ENCODE assay signal across 9 mouse cellular contexts in genomic region chr15:78181701-78182405, GRCm38 (mm10). TPM values are rescaled to one million over a fixed set of nuclear protein-coding genes. Genes with fewer than 3 reads are reported as not detected.
DNase-seq lines count a peak whose midpoint lies in the region; ATAC-seq lines count a peak whose summit lies in the region.
"Had no signal": no experiment of that assay in that cellular context is flagged by ENCODE, and none has a peak within 500 bp of the region (broad histone marks: within the 10 kb centered on the region; RNA-seq: fewer than 3 reads in every experiment).

No protein-coding gene starts in this region.

- H3K4me2 ChIP-seq in lung, embryonic 16.5 days (ENCODE audit: low read depth, low read length): no peak overlapping the region
- peak overlapping the region; percentile 16 for H3K4me2 ChIP-seq in hindbrain, embryonic 16.5 days (ENCODE audit: low read length)
- no peak overlapping the region for H3K4me2 ChIP-seq in liver, embryonic 12.5 days

- peaks cover 17% of the 10 kb centered on the region for H3K4me1 ChIP-seq in lung, embryonic 16.5 days (replicated peaks; ENCODE audit: control insufficient read depth, insufficient read depth, low read length)
- peaks cover 24% of the 10 kb centered on the region for H3K4me1 ChIP-seq in forebrain, embryonic 10.5 days
- peaks cover 21% of the 10 kb centered on the region for H3K4me1 ChIP-seq in hindbrain, embryonic 16.5 days (ENCODE audit: control insufficient read depth, insufficient read depth, low read depth, low read length)
- H3K4me1 ChIP-seq in liver, embryonic 12.5 days: no peaks in the 10 kb centered on the region

- H3K27me3 ChIP-seq in lung, embryonic 16.5 days (ENCODE audit: control insufficient read depth, insufficient read depth, low read depth, low read length): no peaks in the 10 kb centered on the region
- H3K27me3 ChIP-seq in forebrain, embryonic 10.5 days (ENCODE audit: poor library complexity, severe bottlenecking): peaks cover 23% of the 10 kb centered on the region
- H3K27me3 ChIP-seq in hindbrain, embryonic 16.5 days (replicated peaks; ENCODE audit: control insufficient read depth, insufficient read depth, low read length): no peaks in the 10 kb centered on the region
- peaks cover 51% of the 10 kb centered on the region for H3K27me3 ChIP-seq in liver, embryonic 12.5 days (replicated peaks)

- no peak overlapping the region for H3K4me3 ChIP-seq in lung, embryonic 16.5 days (ENCODE audit: low read length)
- H3K4me3 ChIP-seq in forebrain, embryonic 10.5 days: no peak overlapping the region
- H3K4me3 ChIP-seq in hindbrain, embryonic 16.5 days (ENCODE audit: low read length): no peak overlapping the region
- no peak overlapping the region for H3K4me3 ChIP-seq in liver, embryonic 12.5 days

- no peak overlapping the region for H3K9ac ChIP-seq in lung, embryonic 16.5 days (ENCODE audit: low read length)
- H3K9ac ChIP-seq in hindbrain, embryonic 16.5 days (ENCODE audit: low read depth, low read length): peak overlapping the region; percentile 2; the same call in 1 of the 2 replicates
- no peak overlapping the region for H3K9ac ChIP-seq in liver, embryonic 12.5 days

- no peaks in the 10 kb centered on the region for H3K36me3 ChIP-seq in lung, embryonic 16.5 days (ENCODE audit: control insufficient read depth, insufficient read depth, low read length)
- no peaks in the 10 kb centered on the region for H3K36me3 ChIP-seq in forebrain, embryonic 10.5 days (replicated peaks)
- H3K36me3 ChIP-seq in hindbrain, embryonic 16.5 days (ENCODE audit: control insufficient read depth, insufficient read depth, low read length): no peaks in the 10 kb centered on the region
- no peaks in the 10 kb centered on the region for H3K36me3 ChIP-seq in liver, embryonic 12.5 days

- DNase-seq in lung, adult 18-20 months: no peak
- no peak for DNase-seq in forebrain, embryonic 10.5 days (ENCODE audit: extremely low spot score, low spot score)
- peak; percentile 90 to 91 for DNase-seq in right cerebral cortex, postnatal 10 days (ENCODE audit: low spot score in 2 of 2)
- DNase-seq: kidney, postnatal 10 days had no signal

- H3K27ac ChIP-seq in lung, embryonic 16.5 days (ENCODE audit: low read length): peak overlapping the region; percentile 39; the same call in 1 of the 2 replicates
- 0 out of 2 replicates have a peak overlapping the region, but pooled peaks have one; percentile 22 for H3K27ac ChIP-seq in forebrain, embryonic 10.5 days
- peak overlapping the region; percentile 70 for H3K27ac ChIP-seq in hindbrain, embryonic 16.5 days (ENCODE audit: low read depth, low read length)
- no peak overlapping the region for H3K27ac ChIP-seq in liver, embryonic 12.5 days

- WGBS in lung, embryonic 16.5 days: 20% methylated on average over 8 of the region's 8 CpGs
- WGBS in forebrain, embryonic 10.5 days: 52% methylated on average over 8 of the region's 8 CpGs
- WGBS in hindbrain, embryonic 16.5 days: 21% methylated on average over 8 of the region's 8 CpGs
- WGBS in liver, embryonic 12.5 days (ENCODE audit: insufficient replicate concordance): 42% methylated on average over 8 of the region's 8 CpGs

- H3K9me3 ChIP-seq in lung, embryonic 16.5 days (ENCODE audit: control insufficient read depth, low read length): no peaks in the 10 kb centered on the region
- no peaks in the 10 kb centered on the region for H3K9me3 ChIP-seq in forebrain, embryonic 10.5 days
- H3K9me3 ChIP-seq in hindbrain, embryonic 16.5 days (ENCODE audit: control insufficient read depth, low read length): no peaks in the 10 kb centered on the region
- H3K9me3 ChIP-seq in liver, embryonic 12.5 days (replicated peaks): no peaks in the 10 kb centered on the region

- ATAC-seq in lung, embryonic 16.5 days (ENCODE audit: low read depth): no peak
- ATAC-seq in hindbrain, embryonic 16.5 days: peak; percentile 68
- no peak for ATAC-seq in inflammation-experienced regulatory T-cells, adult 6 months
- no peak for ATAC-seq in liver, embryonic 12.5 days

RNA-seq across cellular contexts. Expression of gene Ift27, which starts 7.9 kb away (rescaled TPM):
- polyA plus RNA-seq in lung, embryonic 16.5 days (2015; fragmentation: Nextera tagmentation; extraction: Ambion mirVana): 89.4 and 90.1 TPM in 2 replicates
- 158 and 162 TPM in 2 replicates for polyA plus RNA-seq in forebrain, embryonic 10.5 days (2016; fragmentation: Nextera tagmentation; extraction: Ambion mirVana)
- 108 and 111 TPM in 2 replicates for polyA plus RNA-seq in hindbrain, embryonic 16.5 days (2015; fragmentation: Nextera tagmentation; extraction: Ambion mirVana)
- 10 to 100 TPM; 60.2 to 65.9 (median 62.0) TPM for polyA plus RNA-seq in inflammation-experienced regulatory T-cells, adult 6 months (2017; shearing (Covaris generic))
- polyA plus RNA-seq in liver, embryonic 12.5 days (2016; fragmentation: Nextera tagmentation; extraction: Ambion mirVana): 45.1 and 46.9 TPM in 2 replicates

RNA-seq across cellular contexts. Expression of gene Pvalb, which starts 24.3 kb away (rescaled TPM):
- 0.21 TPM in 1 of 2 replicates, not detected in the other for polyA plus RNA-seq in lung, embryonic 16.5 days (2015; fragmentation: Nextera tagmentation; extraction: Ambion mirVana)
- not detected in 2 replicates for polyA plus RNA-seq in forebrain, embryonic 10.5 days (2016; fragmentation: Nextera tagmentation; extraction: Ambion mirVana)
- polyA plus RNA-seq in hindbrain, embryonic 16.5 days (2015; fragmentation: Nextera tagmentation; extraction: Ambion mirVana): 5.8 and 7.0 TPM in 2 replicates
- polyA plus RNA-seq in inflammation-experienced regulatory T-cells, adult 6 months (2017; shearing (Covaris generic)): not detected
- not detected in 2 replicates for polyA plus RNA-seq in liver, embryonic 12.5 days (2016; fragmentation: Nextera tagmentation; extraction: Ambion mirVana)
- polyA plus RNA-seq: testis, adult 2 months had no signal

Comparison
In these comparisons a context has a peak if more than half of its experiments do, and no peak if none do; other contexts are left out.
1. DNase-seq: peak in right cerebral cortex, postnatal 10 days (2 of 2); none in lung, adult 18-20 months (0 of 2) and forebrain, embryonic 10.5 days (single experiment).